Mouse (Mus musculus): ENCODE measurements around the gene Chac1.

DNA sequence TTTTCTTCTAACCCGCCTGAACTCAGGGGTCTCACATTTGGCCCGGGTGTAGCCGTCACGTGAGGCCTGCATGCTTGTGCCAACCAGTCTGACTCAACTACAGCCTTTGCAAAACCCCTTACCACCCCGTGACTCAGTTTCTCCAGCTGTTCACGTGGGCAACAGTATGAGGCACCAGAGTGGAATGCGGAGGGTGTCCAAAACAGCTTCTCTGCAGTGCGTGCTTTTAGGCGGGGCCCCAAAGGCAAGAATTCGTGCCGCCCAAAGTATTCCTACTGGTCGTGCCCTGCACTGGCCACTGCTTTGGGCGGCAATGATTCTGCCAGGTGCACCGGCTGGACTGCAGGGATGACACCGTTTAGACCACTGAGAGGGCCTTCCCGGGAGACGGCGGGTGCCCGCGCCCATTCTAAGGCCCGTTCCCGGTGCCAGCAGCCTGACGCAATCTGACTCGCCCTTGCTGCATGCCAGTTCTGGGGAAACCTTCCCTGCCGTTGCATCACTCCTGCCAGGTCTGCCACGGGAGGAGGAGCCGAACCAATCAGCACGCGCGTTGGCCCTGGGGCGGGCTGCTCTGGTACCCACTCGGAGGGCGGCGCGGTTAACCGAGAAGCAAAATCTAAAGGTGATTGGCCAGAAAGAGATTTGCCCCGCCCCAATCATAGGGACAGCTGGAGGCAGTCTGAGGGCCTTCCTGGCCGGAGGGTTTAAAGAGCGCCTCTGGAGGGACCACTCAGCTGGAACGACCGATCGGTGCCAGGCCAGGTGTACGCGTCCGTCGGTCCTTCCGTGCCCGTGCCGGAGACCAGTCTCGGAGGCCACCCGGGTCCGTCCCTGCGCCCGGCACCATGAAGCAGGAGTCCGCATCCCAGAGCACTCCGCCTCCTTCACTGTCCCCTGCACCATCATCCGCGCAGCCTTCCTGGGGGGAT is at the start of gene Chac1:
- TF ChIP-seq CTCF (IDR thresholded peaks at IDR 0.05; ENCODE audit: extremely low read depth, insufficient read length, insufficient replicate concordance, low read depth, low read length) = no peak
- peak; percentile 43; the same call in 1 of the 2 replicates for TF ChIP-seq POLR2A (IDR thresholded peaks at IDR 0.05; ENCODE audit: low read depth, low read length)

Measured in small intestine, adult 2 months (tissue).